ENCODE assay signal across 12 mouse cellular contexts in genomic region chrX:18451559-18451958, GRCm38 (mm10). TPM values are rescaled to one million over a fixed set of nuclear protein-coding genes. Genes with fewer than 3 reads are reported as not detected.
A peak's percentile ranks its signal among the peaks of the same experiment; 100 is the strongest.
DNase-seq lines count a peak whose midpoint lies in the region; ATAC-seq lines count a peak whose summit lies in the region.
"Had no signal": no experiment of that assay in that cellular context is flagged by ENCODE, and none has a peak within 500 bp of the region (broad histone marks: within the 10 kb centered on the region; RNA-seq: fewer than 3 reads in every experiment).

No protein-coding gene starts in this region.

- ATAC-seq in frontal cortex, adult (ENCODE audit: low TSS enrichment): peak; percentile 72; the same call in 1 of the 2 replicates
- ATAC-seq: liver, embryonic 12.5 days had no signal

- DNase-seq in frontal cortex, adult 2 months (ENCODE audit: extremely low spot score in 1 of 2, low spot score in 1 of 2): no peak
- peak; percentile 6 for DNase-seq in brain, embryonic 18.5 days (ENCODE audit: low read depth, low spot score)
- peak; percentile 57 for DNase-seq in cerebellum, adult 9-11 months
- DNase-seq in layer of hippocampus, adult 9-10 months (ENCODE audit: low spot score): peak; percentile 3
- DNase-seq in lung, adult 18-20 months: no peak
- DNase-seq in urinary bladder, postnatal 36 days (ENCODE audit: low spot score in 2 of 2): no peak
- DNase-seq in testis, postnatal 14 days (ENCODE audit: low spot score): no peak
- DNase-seq: B cell, adult 2 months; gastrocnemius, postnatal 25 days; thymus, postnatal 4 days had no signal

RNA-seq across cellular contexts. Expression of gene 4930578C19Rik, which starts 9.6 kb away (rescaled TPM):
- 1.2 and 1.5 TPM in 2 replicates for polyA plus RNA-seq in frontal cortex, adult 2 months (2012; rRNA removed)
- polyA plus RNA-seq: liver, embryonic 12.5 days had no signal

Comparison
In these comparisons a context has a peak if more than half of its experiments do, and no peak if none do; other contexts are left out.
1. DNase-seq: peak in brain, embryonic 18.5 days (single experiment), cerebellum, adult 9-11 months (single experiment) and layer of hippocampus, adult 9-10 months (single experiment); none in frontal cortex, adult 2 months (0 of 2), lung, adult 18-20 months (0 of 2), urinary bladder, postnatal 36 days (0 of 2) and testis, postnatal 14 days (single experiment).